Mouse (Mus musculus) forebrain, embryonic 11.5 days (tissue): ENCODE data around the gene Krt75. TPM values are rescaled to one million over a fixed set of nuclear protein-coding genes. Genes with fewer than 3 reads are reported as not detected.
A peak's percentile ranks its signal among the peaks of the same experiment; 100 is the strongest.
"Not testable (repeated sequence)": the region's sequence is repeated elsewhere in the genome, so short reads cannot be mapped to it uniquely, and the experiment has no call there.

Experiments
- ATAC-seq: fragments of 200-750 bp; cut with Nextera tagmentation; replicated peaks from 2 replicates; pipeline ENCODE4 v1.8.0; 2017; ENCODE audit warnings: moderate TSS enrichment; ENCODE audit not compliant: low FRiP score
- DNase-seq: peaks from one replicate; pipeline ENCODE4 v3.0.0-alpha.2; 2017; ENCODE audit warnings: low spot score
- H3K27ac ChIP-seq: fragments of 300-500 bp; sonication (generic); 2 replicates; pipeline ENCODE4 v1.5.1; 2014; ENCODE audit warnings: low read depth, low read length
- H3K27me3 ChIP-seq: fragments of 300-500 bp; sonication (generic); 2 replicates; pipeline ENCODE4 v1.6.1; 2014; ENCODE audit warnings: mild to moderate bottlenecking, low read length, mixed read lengths; ENCODE audit not compliant: control insufficient read depth, insufficient read depth
- H3K36me3 ChIP-seq: fragments of 300-500 bp; sonication (generic); 2 replicates; pipeline ENCODE4 v1.6.1; 2014; ENCODE audit warnings: mild to moderate bottlenecking, low read length, moderate library complexity, mixed read lengths; ENCODE audit not compliant: control insufficient read depth, insufficient read depth
- H3K4me1 ChIP-seq: fragments of 300-500 bp; sonication (generic); replicated peaks from 2 replicates; pipeline ENCODE4 v1.6.1; 2014; ENCODE audit warnings: low read length, mixed read lengths; ENCODE audit not compliant: control insufficient read depth, insufficient read depth
- H3K4me2 ChIP-seq: fragments of 300-500 bp; sonication (generic); 2 replicates; pipeline ENCODE4 v1.6.1; 2014; ENCODE audit warnings: low read depth, mild to moderate bottlenecking, low read length, moderate library complexity, mixed read lengths; ENCODE audit not compliant: severe bottlenecking
- H3K4me3 ChIP-seq: fragments of 300-500 bp; sonication (generic); 2 replicates; pipeline ENCODE4 v1.5.1; 2014; ENCODE audit warnings: low read depth, low read length
- H3K9ac ChIP-seq: fragments of 300-500 bp; sonication (generic); 2 replicates; pipeline ENCODE4 v1.6.1; 2014; ENCODE audit warnings: low read length
- H3K9me3 ChIP-seq: fragments of 300-500 bp; sonication (generic); 2 replicates; pipeline ENCODE4 v1.6.1; 2016; ENCODE audit warnings: low read length, mixed read lengths; ENCODE audit not compliant: control insufficient read depth
- WGBS: fragments of 180-500 bp; shearing (Covaris S2); extraction: QIAGEN DNeasy Blood & Tissue Kit; methylation state at CpG from one replicate; pipeline ENCODE4 v1.1.7; 2014; 5-methylcytosine and 5-hydroxymethylcytosine counted together
- microRNA-seq: library from miRNA; unstranded; fragments of <30 nt; microRNA quantifications from one replicate; pipeline ENCODE4, GENCODE M21; 2016; ENCODE audit not compliant: insufficient number of aligned reads
- polyA plus RNA-seq: library from polyadenylated mRNA; unstranded; fragments of >200 nt; fragmentation: Nextera tagmentation; extraction: Ambion mirVana; gene quantifications from 2 replicates; pipeline ENCODE4 v1.2.1, GENCODE M21; 2014

Gene Krt75
- polyA plus RNA-seq, 1 experiment from 2014 or later, result not detected

GRCm38 (mm10) chr15:101536054-101536850 is 37.5 kb downstream of the Krt75 start:
- H3K4me1 ChIP-seq, result no peaks in the 10 kb centered on the region
- WGBS, result 69% methylated on average over 9 of the region's 9 CpGs

GRCm38 (mm10) chr15:101532720-101533119 is 41.0 kb downstream of the Krt75 start, which contains the start of gene Krt84:
Krt84 (minus strand) TSS chr15:101532820.
- WGBS, result 86% methylated on average over 7 of the region's 7 CpGs
- no peaks in the 10 kb centered on the region for H3K36me3 ChIP-seq
- no peak within 1 kb of the TSS for H3K27ac ChIP-seq
- H3K4me3 ChIP-seq, result no peak within 1 kb of the TSS
- no peaks in the 10 kb centered on the region for H3K27me3 ChIP-seq
- ATAC-seq (no peak), DNase-seq (no peak)
- no peaks in the 10 kb centered on the region for H3K4me1 ChIP-seq
- no peaks in the 10 kb centered on the region for H3K9me3 ChIP-seq
- no peak within 1 kb of the TSS for H3K4me2 ChIP-seq
- H3K9ac ChIP-seq, result no peak within 1 kb of the TSS

More at GRCm38 (mm10) chr15:101536054-101536850, 37.5 kb downstream of the Krt75 start:
- Histone ChIP-seq H3K4me3 (no peak overlapping the region), H3K9ac (no peak overlapping the region), H3K4me2 (no peak overlapping the region), H3K27ac (no peak overlapping the region), H3K9me3 (no peaks in the 10 kb centered on the region), H3K36me3 (no peaks in the 10 kb centered on the region), H3K27me3 (no peaks in the 10 kb centered on the region)
- ATAC-seq, result no peak
- DNase-seq, result no peak

GRCm38 (mm10) chr15:101522556-101523232 is 51.0 kb downstream of the Krt75 start:
- 77% methylated on average over 4 of the region's 4 CpGs for WGBS
- Histone ChIP-seq H3K4me3 (no peak overlapping the region), H3K27ac (no peak overlapping the region), H3K27me3 (no peaks in the 10 kb centered on the region), H3K36me3 (no peaks in the 10 kb centered on the region), H3K4me2 (no peak overlapping the region), H3K4me1 (no peaks in the 10 kb centered on the region), H3K9me3 (no peaks in the 10 kb centered on the region), H3K9ac (no peak overlapping the region)
- DNase-seq, result no peak
- no peak for ATAC-seq

GRCm38 (mm10) chr15:101519792-101520191 is 53.9 kb downstream of the Krt75 start:
- Histone ChIP-seq H3K27me3 (no peaks in the 10 kb centered on the region), H3K4me2 (no peak overlapping the region), H3K4me3 (no peak overlapping the region), H3K4me1 (no peaks in the 10 kb centered on the region), H3K36me3 (no peaks in the 10 kb centered on the region), H3K9ac (no peak overlapping the region), H3K9me3 (no peaks in the 10 kb centered on the region), H3K27ac (no peak overlapping the region)
- DNase-seq (peak; percentile 81), ATAC-seq (no peak)
- 21% methylated on average over 2 of the region's 2 CpGs for WGBS

GRCm38 (mm10) chr15:101517161-101517560 is 56.5 kb downstream of the Krt75 start, which contains the start of gene Gm49425:
Gm49425 (minus strand) TSS chr15:101517261.
- not testable (repeated sequence) for H3K4me2 ChIP-seq, H3K4me3 ChIP-seq, DNase-seq, H3K9ac ChIP-seq, H3K9me3 ChIP-seq, H3K27ac ChIP-seq, ATAC-seq, H3K27me3 ChIP-seq, H3K36me3 ChIP-seq, H3K4me1 ChIP-seq
- WGBS, result 77% methylated on average over 2 of the region's 2 CpGs

Small RNAs within 50 kb of the gene (microRNA-seq; reads per million reads assigned to microRNA genes)
- gene Gm44393 (not detected), gene Gm44460 (not detected)

Other genes with a start within 250 kb of the Krt75 start
- not detected in 2 replicates for gene Krt80, start 203.7 kb downstream of the Krt75 start, polyA plus RNA-seq
- 6.8 and 9.3 TPM in 2 replicates for gene Krt7, start 162.9 kb downstream of the Krt75 start, polyA plus RNA-seq
- gene Krt87, start 135.1 kb downstream of the Krt75 start, polyA plus RNA-seq, result 0.12 TPM in 1 of 2 replicates, not detected in the other
- gene Krt88, start 126.2 kb downstream of the Krt75 start, polyA plus RNA-seq, result not detected in 2 replicates
- gene Krt81, start 110.2 kb downstream of the Krt75 start, polyA plus RNA-seq, result not detected in 2 replicates
- not detected in 2 replicates for gene Krt86, start 100.4 kb downstream of the Krt75 start, polyA plus RNA-seq
- 0.27 TPM in 1 of 2 replicates, not detected in the other for gene Krt83, start 82.4 kb downstream of the Krt75 start, polyA plus RNA-seq
- gene Gm49425, start 56.6 kb downstream of the Krt75 start, polyA plus RNA-seq, result not detected in 2 replicates
- not detected in 2 replicates for gene Krt84, start 41.1 kb downstream of the Krt75 start, polyA plus RNA-seq
- not detected in 2 replicates for gene Krt82, start 23.2 kb downstream of the Krt75 start, polyA plus RNA-seq
- gene Krt90, start 11.0 kb downstream of the Krt75 start, polyA plus RNA-seq, result 0.21 and 0.41 TPM in 2 replicates
- gene Gm5414, start 54.3 kb upstream of the Krt75 start, polyA plus RNA-seq, result not detected in 2 replicates
- gene Gm5478, start 73.5 kb upstream of the Krt75 start, polyA plus RNA-seq, result not detected in 2 replicates
- not detected in 2 replicates for gene Krt6b, start 106.4 kb upstream of the Krt75 start, polyA plus RNA-seq
- not detected in 2 replicates for gene Krt6a, start 120.4 kb upstream of the Krt75 start, polyA plus RNA-seq
- gene Krt5, start 139.0 kb upstream of the Krt75 start, polyA plus RNA-seq, result 0.57 and 0.67 TPM in 2 replicates
- gene Krt71, start 169.2 kb upstream of the Krt75 start, polyA plus RNA-seq, result not detected in 2 replicates
- not detected in 2 replicates for gene Krt72, start 212.6 kb upstream of the Krt75 start, polyA plus RNA-seq
- 0.12 TPM in 1 of 2 replicates, not detected in the other for gene Krt73, start 228.4 kb upstream of the Krt75 start, polyA plus RNA-seq
- gene Krt2, start 244.3 kb upstream of the Krt75 start, polyA plus RNA-seq, result not detected in 2 replicates